Mouse (Mus musculus) liver, embryonic 14 days (tissue): ENCODE data around the gene Mrpl39. TPM values are rescaled to one million over a fixed set of nuclear protein-coding genes. Genes with fewer than 3 reads are reported as not detected.

ENCODE experiments used
- polyA plus RNA-seq: library from polyadenylated mRNA; depleted of rRNA; stranded (reverse); fragments of >200 nt; gene quantifications from 2 replicates; pipeline ENCODE4 v1.2.3, GENCODE M21; 2012; rRNA removed

Mrpl39 gene
- polyA plus RNA-seq = 17.4 and 22.1 TPM in 2 replicates

DNA sequence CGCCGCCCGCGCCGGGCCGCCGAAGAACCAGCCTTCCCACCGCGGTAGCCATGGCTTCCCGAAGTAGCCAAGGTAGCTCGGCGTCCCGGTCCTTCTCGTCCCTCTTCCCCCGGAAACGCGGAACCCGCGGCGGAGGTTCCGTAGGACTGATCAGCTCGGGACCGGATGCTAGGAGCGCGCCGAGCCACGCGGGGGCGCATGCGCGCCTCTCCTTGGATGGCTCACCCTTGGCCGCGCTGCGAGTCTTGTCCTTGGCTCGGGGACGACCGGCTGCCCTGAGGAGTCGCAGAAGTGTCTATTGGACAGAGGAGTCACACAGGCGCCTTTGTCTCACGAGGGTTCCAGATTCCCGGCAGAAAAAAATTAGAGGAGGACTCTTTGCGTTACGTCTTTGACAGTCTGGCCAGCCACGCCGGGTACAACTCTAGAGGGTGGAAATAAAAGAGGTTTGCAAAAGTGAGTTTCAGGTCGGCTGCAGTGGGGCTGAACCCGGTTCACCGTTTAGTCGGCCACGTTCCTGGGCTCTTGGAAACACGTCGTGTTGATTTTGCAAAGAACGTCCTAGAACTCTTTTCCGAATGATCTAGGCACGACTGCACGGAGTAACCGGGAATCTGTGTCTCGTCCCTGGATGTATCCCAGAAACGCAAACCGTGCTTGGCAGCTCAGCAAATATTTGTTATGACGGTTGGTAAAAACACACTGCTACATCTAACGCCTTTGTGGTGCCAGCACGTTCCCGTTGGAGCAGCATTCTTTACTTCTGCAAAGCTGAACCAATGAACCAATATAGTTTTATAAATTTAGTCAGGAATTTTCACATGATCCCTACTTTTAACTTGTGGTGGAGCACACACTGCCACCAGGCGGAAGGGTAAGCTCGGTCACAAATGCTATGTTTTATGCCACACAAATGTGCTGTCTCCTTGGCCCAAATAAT, at the start of gene Mrpl39:
Gene Mrpl39 (minus strand): TSS at position 577 of the 940 bp plus-strand sequence.

GRCm38 (mm10) chr16:84774003-84774703, 38.6 kb upstream of the Mrpl39 start, which contains the start of gene Jam2:
Gene Jam2, plus strand, starts transcription at chr16:84774123.

Other genes with a start within 250 kb of the Mrpl39 start
- gene A730009L09Rik, start 220.6 kb downstream of the Mrpl39 start, polyA plus RNA-seq = not detected in 2 replicates
- 0.77 and 0.82 TPM in 2 replicates for gene Jam2, start 38.4 kb upstream of the Mrpl39 start, polyA plus RNA-seq
- 11.9 and 14.0 TPM in 2 replicates for gene Gabpa, start 99.2 kb upstream of the Mrpl39 start, polyA plus RNA-seq
- 180 and 184 TPM in 2 replicates for gene Atp5j, start 99.9 kb upstream of the Mrpl39 start, polyA plus RNA-seq